Mouse (Mus musculus) granulocyte monocyte progenitor cell, adult 5-6 weeks (primary cell): ENCODE data around the gene Gm4881. TPM values are rescaled to one million over a fixed set of nuclear protein-coding genes. Genes with fewer than 3 reads are reported as not detected.

Experiments used
- ATAC-seq: replicated peaks from 2 replicates; pipeline ENCODE4 v1.8.0; 2016; ENCODE audit warnings: mild to moderate bottlenecking, moderate TSS enrichment, inconsistent platforms; ENCODE audit not compliant: poor library complexity, severe bottlenecking
- total RNA-seq, 2 experiments: library from RNA; stranded (forward) in 1 of 2; stranded (reverse) in 1 of 2; fragments of 200-712, 200-1000 nt in 1 of 2; fragments of >200 nt in 1 of 2; fragmentation: Nextera tagmentation in 1 of 2; gene quantifications; 2 replicates each; pipeline ENCODE4 v1.2.3; 2014 to 2017

The Gm4881 gene
- not detected in 2 replicates for total RNA-seq (2014; fragmentation: Nextera tagmentation)
- total RNA-seq (2017) = not detected in 2 replicates

DNA sequence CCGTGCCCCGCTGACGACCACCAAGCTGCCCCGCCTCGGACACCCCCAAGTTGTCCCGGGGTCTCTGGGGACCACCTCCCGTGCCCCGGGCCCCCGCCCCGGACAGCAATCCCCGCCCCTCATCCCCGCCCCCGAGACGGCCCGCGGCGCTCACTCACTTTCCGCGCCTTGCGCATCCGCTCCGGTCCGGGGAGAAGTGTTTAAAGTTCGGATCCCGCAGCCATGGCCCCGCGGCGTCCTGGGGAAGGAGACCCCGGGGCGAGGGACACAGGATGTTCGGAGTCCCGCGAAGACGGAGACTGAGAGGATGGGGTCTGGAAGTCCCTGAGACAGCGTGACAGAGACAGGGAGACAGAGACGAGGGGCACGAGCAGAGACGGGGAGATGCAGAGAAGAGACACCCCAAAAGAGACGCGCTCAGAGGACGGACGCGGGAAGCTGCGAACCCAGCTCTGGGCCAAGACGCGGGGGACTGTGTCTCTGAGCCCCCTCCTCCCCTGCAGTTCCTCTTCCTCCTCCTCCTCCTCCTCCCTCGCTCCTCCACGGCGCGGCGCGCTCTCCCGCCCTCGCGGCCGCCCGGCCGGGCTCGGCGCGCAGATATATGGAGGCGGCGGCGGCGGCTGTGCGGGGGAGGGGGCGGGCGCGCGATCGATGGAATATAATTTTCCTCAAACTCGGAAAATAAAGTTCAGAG lies at the start of gene Gm4881:
TSS of gene Gm4881 (minus strand) at position 238 of the 694 bp plus-strand sequence.
- ATAC-seq = no peak

DNA sequence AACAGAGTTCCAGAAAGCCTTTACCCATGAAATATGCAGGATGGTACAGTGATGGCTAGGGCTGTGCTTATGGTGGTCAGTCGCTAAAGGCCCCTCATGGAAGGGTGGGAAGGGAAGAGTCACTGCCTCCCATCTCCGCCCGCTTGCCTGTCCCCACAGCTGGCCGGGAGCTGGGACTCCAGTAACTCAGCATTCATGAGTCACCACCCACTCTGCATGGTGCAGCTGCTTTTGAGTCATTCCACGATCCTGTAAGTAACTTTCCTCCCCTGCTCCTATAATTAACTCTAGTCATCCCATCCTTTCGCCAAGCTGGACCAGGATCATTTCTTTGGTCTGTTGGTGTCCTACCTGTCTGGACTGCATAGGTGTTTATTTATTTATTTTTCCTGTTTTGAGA lies 48.8 kb upstream of the Gm4881 start:
- ATAC-seq = no peak

DNA sequence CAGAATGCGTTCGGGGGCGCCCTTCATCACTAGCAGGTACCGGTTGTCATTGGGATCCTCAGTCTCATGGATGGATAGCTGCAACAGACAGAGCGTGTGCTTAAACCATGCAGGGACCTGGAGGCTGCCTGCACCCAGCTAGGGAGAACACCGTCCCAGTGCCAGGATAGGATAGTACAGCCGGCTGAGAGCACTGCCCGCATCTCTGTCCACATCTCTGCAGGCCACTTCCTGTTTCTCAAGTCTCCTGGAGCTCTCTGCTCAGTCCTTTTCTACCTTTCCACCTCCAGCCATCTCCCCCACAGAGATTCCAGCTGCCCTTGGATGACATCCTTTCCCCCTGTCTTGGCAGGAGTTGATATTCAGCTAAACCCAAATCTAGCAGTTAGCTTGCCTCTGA lies 46.2 kb upstream of the Gm4881 start:
- peak; percentile 41; the same call in 1 of the 2 replicates for ATAC-seq

DNA sequence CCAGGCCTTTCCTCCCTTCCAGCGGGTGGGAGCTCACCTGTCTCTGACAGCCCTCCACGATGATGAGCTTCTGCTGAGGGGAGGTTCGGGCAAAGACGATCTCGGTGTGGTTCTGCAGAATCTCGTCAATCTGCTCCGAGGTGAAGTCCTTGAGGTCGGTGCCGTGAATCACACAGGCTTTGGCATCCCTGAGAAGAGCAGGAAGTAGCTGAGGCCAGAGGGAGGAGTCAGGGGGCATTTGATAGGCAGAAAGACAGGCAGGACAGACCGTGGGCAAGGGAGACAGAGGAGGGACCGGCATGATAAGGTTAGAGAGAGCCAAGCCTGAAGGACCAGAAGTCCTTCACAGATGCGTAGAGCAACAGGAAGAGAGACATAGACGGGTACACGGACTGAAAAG lies 43.6 kb upstream of the Gm4881 start:
- ATAC-seq = no peak

DNA sequence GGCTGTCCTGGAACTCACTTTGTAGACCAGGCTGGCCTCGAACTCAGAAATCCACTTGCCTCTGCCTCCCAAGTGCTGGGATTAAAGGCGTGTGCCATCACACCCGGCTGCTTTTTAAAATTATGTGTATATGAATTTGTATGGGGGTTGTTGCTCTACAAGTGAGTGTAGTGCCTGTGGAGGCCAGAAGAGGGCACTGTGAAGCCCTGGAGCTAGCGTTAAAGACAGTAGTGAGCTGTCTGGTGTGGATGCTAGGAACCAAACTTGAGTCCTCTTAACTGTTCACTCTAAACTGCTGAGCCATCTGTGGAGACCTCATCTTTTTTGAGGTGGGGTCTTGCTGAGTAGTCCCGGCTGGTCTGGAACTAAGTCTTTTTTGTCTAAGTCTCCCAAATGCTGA lies 41.5 kb upstream of the Gm4881 start:
- ATAC-seq = no peak

DNA sequence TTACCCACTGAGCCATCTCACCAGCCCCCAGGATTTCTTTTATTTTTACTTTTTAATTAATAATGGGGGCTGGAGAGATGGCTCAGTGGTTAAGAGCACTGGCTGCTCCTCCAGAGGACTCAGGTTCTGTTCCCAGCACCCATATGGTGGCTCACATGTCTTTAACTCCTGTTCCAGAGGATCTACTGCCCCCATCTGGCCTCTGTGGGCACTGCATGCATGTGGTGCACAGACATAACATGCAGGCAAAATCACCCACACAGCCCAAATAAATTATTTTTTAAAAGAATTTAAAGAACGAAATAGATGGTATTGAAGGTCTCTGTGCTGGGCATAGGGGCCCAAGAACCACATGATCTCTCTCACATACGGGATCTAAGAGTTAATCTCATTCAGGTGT lies 40.0 kb upstream of the Gm4881 start:
- no peak for ATAC-seq

DNA sequence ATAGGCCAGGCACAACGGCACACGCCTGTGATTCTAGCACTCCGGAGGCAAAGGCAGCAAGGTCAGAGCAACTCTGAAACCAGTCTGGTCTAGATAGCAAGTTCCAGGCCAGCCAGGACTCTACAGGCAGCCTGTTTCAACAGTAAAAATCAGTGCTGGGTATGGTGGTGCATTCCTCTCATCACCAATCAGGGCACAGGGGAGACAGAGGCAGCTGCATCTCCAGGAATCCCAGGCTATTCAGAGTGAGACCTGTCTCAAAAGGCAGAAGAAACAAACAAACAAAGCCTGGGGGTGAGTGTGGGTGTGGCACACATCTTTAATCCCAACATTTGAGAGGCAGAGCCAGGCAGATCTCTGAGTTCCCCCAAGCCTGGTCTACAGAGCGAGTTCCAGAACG lies 39.1 kb upstream of the Gm4881 start:
- no peak for ATAC-seq

DNA sequence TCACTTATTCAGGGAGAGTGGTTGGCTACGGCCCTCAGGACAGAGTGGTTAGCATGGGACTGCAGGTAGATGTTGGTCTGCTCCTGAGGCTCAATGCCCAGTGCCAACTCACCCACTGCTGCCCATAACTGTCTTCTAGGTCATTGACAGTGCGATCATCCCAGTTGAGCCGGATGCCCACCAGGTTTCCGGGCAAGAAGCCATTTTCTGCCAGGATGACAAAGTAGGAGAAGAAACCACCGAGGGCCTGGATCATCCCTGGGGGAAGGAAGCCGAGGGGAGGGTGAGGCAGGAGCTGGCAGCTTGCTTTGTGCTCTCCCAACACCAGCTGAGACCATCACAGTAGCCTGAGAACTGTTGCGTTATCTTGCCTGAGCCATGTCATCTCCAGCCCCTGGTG lies 36.1 kb upstream of the Gm4881 start:
- ATAC-seq = no peak

DNA sequence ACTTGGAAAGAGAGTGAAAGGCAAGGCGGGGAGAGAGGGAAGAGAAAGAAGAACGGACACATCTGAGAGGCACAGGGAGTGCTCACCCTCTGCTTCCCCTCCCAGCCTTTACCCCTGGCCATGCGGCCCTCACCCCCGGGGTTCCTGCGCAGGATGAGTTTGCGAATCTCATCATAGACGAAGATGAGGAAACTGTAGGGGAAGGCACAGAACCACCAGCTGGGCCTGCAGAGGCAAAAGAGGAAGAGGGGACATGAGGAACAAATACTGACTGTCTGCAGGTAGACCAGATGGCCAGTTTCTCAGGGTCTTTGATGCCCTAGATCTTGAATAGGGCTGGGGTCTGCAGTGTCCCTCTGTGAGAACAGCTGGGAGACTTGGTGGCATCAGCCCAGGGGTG lies 34.5 kb upstream of the Gm4881 start:
- peak; percentile 91 for ATAC-seq

DNA sequence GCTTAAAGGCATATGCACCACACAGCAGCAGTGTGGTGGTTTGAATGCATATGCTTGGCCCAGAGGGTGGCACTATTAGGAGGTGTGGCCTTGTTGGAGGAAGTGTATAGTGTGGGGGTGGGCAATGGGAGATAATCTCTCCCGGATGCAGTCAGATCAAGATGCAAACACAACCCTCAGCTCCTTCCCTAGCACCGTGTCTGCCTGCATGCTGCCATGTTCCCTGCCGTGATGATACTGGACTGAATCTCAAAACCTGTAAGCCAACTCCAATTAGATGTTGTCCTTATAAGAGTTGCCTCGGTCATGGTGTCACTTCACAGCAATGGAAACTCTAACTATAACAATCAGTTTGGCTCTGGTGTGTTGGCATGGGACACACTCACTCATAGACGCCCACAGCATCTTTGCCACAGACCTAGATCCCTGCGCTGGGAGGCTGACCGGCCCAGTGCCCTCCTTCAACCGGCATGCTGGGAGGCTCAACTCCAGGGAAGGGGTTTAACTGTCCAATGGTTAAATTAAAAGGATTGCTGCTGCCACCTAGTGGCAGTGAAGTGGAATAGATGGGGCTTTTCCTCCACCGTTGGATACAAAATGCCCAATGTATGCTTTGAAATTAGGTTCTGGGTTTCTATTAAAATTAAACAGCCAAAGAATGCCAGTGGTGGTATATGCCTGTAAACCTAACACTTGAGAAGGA lies 30.8 kb upstream of the Gm4881 start:
- peak; percentile 23 for ATAC-seq

DNA sequence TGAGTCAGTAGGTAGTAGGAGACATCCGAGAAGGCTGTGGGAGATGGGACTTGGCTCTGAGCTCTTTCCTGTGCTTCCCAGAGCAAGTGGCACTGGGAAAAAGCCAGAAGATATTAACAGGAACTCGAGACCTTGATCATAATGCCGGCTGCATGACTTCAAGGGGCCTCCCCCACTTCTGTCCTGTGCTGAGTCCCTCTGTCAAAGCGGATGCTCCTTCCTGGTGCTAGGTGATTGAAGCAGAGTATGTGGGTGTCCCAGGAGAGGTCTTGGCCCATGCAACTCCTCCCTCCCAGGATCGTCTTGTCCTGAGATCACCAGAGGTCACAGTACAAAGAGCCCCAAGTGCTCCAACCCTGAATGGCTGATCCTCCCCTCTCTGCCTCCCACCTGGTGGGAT lies 29.6 kb upstream of the Gm4881 start:
- ATAC-seq = no peak

DNA sequence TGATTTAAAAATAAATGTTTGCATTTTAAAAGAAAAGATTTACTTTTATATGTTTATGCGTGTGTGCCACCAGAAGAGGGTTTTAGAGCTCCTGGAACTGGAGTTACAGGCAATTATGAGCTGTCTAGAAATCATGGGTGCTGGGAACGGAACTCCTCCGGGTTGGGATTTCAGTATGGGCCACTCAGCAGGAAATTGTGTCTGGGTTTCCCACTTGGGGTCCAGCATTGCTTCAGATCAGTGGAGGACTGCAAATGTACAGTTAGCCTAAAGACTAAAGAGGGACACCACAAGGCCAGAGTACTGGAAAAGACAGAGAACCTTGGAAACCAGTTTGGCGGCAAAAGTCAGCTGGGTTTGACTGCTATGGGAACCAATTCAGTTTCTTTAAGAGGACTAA lies 28.9 kb upstream of the Gm4881 start:
- no peak for ATAC-seq

DNA sequence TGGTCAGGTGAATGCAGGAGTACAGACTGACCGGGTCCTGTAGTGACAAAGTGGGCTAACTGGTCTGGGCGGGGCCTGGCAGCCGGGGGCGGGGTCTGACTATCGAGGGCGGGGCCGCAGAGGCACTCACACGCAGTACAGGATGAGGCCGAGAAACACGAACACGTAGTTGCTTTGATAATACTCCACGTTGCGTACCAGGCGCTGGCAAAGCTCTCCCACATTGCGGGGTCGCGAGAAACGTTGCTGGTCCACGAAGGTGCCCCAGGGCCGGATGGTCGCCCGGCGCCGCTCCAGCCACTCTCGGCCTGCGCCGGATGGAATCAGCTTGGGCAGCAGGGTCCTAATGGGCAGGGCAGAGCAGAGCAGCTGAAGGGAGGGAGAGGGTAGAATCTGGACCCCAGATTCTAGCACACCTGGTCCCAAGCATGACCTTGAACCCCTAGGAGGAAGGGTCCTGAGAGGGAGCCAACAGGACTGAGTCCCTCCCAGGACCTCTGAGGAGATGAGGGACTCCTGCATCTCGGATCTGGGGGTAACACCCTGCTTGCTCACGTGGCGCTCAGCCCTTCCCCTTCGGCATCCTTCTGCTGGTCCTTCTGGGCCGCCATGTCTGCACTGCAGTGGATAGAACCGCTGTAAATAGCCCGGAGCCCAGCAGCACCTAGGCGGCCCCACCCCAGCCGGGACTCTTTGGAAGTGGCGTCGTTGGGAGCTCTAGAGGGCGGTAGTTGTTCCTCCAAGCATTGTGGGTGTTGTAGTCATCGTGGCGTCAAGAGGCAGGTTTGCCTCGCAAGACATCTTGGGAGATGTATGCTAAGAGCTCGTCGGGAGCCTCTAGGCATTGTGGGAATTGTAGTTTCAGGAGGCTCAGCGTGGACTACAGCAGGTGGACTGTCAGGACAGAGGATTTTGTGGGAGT lies 27.9 kb upstream of the Gm4881 start, which contains the start of gene Rabac1:
TSS of gene Rabac1 (minus strand) at position 783 of the 922 bp plus-strand sequence.
- peak; percentile 89 for ATAC-seq

DNA sequence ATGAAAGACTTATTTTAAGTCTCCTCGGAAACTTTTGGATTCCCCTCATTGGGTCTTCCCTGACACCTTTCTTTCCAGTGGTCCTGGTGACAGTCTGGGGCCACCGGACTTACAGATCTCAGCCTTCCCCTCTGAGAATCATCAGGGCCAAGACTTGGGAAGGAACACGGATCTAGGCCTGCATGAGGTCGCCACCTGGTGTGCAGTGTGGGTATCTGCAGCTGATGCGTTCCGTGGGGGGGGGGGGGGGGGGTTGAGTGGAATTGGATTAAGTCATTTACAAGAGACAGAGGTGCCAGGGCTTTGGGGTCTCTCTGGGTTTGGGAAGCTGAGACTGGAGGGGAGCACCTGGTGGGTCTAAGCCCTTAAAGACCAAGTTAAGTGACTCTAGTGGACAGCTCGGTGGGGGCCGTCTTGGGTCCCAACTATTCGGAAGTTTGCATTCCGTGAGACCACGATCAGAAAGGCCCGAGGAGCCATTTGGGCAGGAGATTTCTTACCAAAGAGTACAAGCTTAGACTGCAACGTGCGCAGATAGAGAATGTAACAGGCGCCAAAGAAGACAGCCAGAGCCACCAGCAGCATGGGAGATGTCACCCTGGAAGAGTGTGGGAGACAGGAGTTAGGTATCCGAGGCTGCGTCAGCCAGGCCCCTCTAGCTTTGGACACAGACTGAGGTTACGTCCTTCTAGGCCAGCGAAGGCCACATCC lies 27.1 kb upstream of the Gm4881 start:
- peak; percentile 25; the same call in 1 of the 2 replicates for ATAC-seq

DNA sequence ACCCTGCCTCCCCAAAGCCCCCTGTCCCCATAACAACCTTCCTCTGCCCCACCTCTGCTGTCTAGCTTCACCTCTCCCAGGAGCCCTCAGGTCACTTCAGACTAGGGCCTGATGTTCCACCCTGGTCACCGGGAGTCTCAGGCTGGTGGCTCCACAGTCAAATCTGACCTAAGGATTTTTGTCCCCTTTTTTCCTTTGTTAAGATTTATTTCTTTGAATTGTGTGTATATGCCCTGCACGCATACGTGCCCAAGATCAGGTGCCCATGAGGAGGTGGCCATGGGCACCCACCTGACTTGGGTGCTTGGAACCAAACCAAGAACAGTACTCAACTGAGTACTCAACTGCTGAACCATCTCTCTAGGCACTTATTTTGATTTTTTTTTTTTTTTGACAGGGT lies 26.0 kb upstream of the Gm4881 start:
- ATAC-seq = no peak

DNA sequence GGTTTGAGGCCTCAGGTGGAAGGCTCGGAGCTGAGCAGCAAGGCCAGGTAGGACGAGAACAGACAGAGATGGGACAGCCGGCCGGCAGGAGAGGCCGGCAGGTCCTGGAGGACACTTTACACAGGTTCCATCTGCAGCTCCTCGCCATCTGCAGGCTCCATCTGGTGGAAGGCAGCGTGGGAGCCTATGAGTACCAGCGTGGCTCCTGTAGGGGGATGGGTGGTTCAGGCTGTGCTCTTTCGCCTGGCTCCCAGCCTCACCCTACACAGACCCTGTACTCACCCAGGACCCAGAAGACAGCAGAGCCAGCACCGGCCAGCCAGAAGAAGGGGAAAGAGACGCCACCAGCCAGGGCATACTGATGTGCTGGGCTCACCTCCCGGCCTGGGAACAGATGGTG lies 25.5 kb upstream of the Gm4881 start:
- ATAC-seq = no peak

DNA sequence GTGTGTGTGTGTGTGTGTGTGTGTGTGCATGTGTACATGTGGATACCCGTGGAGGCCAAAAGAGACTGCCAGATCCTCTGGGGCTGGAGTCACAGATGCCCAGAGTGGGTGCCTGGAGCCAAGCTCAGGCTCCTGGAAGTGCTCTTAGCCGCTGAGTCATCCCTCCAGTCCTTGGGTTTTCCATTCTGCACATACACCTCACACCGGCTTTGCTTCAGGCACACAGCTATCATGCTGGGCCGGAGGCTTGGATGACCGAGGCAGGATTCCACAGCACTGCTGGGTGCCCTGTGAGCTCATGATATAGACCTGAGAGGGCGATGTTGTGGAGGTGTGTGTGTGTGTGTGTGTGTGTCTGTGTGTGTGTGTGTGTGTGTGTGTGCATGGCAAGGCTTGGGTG lies 24.2 kb upstream of the Gm4881 start:
- no peak for ATAC-seq

DNA sequence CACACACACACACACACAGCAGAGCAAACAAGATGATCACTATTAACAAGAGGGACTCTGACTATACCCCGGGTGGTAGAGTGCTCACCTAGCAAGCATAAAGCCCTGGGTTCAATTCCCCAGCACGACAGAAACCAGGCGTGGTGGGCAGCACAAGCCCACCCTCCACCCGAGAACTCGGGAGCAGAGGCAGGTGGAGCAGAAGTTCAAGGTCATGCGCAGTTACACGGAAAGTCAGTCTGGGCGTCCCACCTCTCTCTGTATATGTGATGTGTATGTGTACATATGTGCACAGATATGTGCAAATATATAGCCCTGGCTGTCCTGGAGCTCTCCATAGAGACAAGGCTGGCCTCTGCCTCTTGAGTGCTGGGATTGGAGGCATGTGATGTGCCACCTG lies 23.7 kb upstream of the Gm4881 start:
- ATAC-seq = no peak

DNA sequence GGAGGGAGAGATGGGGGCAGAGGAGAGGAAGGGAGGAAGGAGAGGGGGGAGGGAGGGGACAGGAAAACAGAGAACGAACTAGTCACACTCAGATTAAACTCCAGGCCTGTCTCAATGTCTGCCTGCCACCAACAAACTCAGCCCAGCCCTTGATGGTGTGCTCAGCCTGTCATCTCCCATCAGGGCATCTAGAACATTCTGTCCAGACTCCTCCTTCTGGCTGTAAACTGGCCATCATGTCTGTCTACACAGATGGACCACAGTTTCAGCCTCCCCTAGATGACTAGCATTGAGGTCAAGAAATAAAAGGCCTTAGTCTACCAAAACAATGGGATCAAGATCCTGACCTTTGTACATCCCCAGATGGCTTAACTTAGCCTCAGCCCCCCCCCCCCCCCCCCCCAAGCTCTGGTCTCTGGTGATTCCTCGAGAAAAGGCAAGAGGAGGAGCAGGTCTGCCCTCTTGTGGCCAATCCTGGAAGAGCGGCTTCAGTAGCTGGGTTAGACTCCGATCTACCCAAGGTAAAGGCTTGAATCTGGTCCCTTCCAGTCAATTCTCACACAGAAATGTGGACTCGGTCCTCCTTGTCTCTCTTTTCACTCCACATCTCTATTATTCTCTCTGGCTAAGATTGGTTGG lies 20.7 kb upstream of the Gm4881 start:
- peak; percentile 86 for ATAC-seq

DNA sequence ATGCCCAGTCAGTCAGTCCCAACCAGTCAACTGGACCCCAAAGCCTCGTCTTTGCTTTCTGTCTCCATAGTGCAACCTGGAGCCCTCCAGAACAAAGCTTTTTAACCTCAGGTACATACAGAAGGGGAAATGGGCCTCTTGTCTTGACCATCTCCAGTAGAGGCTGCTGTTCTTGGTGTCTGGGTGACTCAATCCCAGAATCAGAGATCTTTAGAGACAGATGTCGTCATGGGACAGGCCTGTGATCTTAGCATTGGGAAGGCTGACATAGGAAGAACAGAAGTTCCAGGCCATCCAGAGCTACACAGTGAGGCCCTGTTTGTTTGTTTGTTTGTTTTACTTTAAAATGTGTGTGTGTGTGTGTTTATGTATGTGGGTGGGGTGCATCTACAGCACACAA lies 20.0 kb upstream of the Gm4881 start:
- no peak for ATAC-seq
